Mouse (Mus musculus) right cerebral cortex, postnatal 25 days (tissue): ENCODE results near the gene Ercc4.

Experiments used
- DNase-seq: peaks from one replicate; pipeline ENCODE4 v3.0.0; 2022

The Ercc4 gene

DNA sequence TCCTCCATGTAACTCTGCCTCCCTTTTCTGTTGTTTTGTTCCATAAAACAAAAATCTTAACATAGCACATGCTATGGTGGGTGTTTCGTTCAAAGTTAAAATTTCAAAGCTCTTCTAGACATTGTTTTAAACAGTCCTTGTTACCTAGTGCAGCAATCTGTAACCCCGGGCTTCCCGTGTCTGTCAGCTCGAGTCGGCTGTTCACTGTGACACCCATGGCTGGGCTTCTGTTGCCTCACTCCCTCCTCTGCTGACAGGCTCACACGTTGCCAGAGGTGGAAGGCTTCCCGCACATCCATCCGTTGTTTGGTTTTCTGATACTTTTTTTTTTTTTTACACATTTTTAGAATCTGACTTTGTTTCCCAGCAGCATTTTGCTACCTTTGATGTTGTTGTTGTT is 40.5 kb downstream of the Ercc4 start:
- DNase-seq, result no peak

- no peak for DNase-seq
Measured at GRCm38 (mm10) chr16:13150790-13151189, 41.3 kb downstream of the Ercc4 start.

GRCm38 (mm10) chr16:13152475-13152874 is 43.0 kb downstream of the Ercc4 start:
- no peak for DNase-seq

- no peak for DNase-seq
Measured at GRCm38 (mm10) chr16:13153215-13153614, 43.7 kb downstream of the Ercc4 start.

- DNase-seq, result no peak
Measured at GRCm38 (mm10) chr16:13154352-13154751, 44.9 kb downstream of the Ercc4 start.

DNA sequence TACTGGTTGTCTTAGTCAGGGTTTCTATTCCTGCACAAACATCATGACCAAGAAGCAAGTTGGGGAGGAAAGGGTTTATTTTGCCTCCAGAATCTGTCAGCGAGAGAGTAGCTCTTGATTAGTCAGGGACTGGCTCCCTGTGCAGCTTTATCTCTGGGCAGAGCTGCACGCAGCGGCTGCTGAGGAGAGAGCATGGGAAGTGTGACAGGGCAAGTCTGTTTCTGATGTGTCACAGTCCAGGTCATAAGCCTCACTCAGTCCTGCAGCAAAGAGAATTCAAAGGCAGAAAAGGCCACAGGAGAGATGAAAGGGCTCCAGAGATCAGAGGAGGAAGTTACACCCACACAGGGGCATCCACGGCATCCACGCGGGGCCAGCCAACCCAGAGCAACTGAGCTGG is 47.8 kb downstream of the Ercc4 start:
- no peak for DNase-seq

DNA sequence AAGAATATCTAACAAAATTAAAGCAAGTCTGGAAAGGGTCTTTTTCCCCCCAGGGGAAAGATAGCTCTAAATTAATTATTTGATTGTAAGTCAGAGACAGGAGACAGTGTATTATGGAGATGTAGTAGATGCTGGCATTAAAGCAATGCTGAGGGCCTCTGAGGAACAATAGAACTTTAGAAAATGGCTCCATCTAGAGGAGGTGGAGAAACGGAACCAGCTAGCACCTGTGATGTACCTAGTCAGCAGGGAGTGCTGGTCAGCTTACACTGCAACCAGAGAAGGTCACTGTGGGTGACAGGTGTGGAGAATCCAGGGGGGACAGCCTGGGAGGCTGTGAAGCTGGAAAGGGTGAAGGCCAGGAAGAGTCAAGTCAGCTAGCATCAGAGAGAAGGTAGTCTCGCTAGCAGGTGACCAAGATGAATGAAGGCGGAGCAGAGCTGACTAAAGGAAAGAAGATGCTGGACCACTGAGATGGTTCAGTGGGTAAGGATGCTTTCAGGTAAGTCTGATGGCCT is 48.7 kb downstream of the Ercc4 start:
- DNase-seq, result no peak

- peak; percentile 73 for DNase-seq
Measured at GRCm38 (mm10) chr16:13158906-13159889, 49.7 kb downstream of the Ercc4 start.

DNA sequence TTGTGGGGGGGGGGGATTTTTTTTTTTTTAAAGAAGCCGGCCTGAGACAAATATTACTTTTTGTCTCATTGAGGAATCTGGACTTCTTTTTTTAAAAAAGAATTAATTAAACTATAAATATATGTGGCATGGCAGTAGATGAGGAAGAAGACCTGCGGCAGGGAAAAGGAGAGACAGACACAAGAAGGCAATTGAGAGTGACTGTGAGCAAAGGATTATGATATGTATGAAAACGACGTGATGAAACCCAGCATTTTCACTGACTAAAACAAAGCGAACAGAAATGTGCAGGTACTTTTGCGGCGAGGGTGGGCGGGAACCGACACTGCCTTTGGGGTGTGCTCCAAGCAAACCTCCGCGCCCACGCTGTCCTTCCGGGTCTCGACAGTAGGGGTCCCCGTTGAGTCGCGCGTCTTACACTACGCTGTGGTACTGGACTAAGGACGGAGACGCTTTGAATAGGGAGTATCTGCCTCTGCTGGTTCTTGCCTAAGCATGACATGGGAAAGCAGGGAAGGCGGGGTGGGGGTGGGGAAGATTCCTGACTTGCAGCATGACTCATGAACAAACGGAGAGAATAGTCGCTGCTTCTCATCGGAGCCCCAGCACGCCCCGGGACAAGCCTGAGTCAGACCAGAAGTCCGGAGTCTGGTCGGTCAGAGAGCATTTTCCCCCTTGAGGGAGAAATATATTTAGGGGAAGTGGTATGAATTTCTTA is 50.6 kb downstream of the Ercc4 start:
- DNase-seq, result peak; percentile 89

GRCm38 (mm10) chr16:13161516-13161915 is 52.0 kb downstream of the Ercc4 start:
- DNase-seq, result no peak

GRCm38 (mm10) chr16:13167731-13168130 is 58.2 kb downstream of the Ercc4 start:
- no peak for DNase-seq

GRCm38 (mm10) chr16:13173055-13173742 is 63.7 kb downstream of the Ercc4 start:
- DNase-seq, result no peak

DNA sequence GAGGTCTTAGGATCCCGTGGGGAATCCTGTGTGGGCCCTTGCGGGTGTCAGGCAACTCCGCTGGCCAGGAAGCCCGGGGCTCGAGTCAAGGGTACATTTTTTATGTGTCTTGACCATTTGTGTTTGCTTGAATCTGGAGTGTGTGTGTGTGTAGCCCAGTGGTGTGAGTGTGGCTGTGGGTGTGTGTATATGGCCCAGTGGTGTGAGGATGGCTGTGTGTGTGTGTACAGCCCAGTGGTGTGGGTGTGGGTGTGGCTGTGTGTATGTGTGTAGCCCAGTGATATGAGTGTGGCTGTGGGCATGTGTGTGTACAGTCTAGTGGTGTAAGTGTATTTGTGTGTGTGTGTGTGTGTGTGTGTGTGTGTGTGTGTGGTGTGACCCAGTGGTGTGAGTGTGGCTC is 73.0 kb downstream of the Ercc4 start:
- DNase-seq, result no peak

GRCm38 (mm10) chr16:13183182-13183742 is 73.8 kb downstream of the Ercc4 start:
- DNase-seq, result no peak

GRCm38 (mm10) chr16:13184381-13184780 is 74.9 kb downstream of the Ercc4 start:
- DNase-seq, result no peak

GRCm38 (mm10) chr16:13189430-13190107 is 80.1 kb downstream of the Ercc4 start:
- no peak for DNase-seq

- DNase-seq, result no peak
Measured at GRCm38 (mm10) chr16:13190471-13190870, 81.0 kb downstream of the Ercc4 start.

GRCm38 (mm10) chr16:13191166-13191565 is 81.7 kb downstream of the Ercc4 start:
- no peak for DNase-seq

- DNase-seq, result peak; percentile 51
Measured at GRCm38 (mm10) chr16:13193663-13194071, 84.2 kb downstream of the Ercc4 start.

GRCm38 (mm10) chr16:13194882-13195281 is 85.4 kb downstream of the Ercc4 start:
- peak; percentile 50 for DNase-seq

DNA sequence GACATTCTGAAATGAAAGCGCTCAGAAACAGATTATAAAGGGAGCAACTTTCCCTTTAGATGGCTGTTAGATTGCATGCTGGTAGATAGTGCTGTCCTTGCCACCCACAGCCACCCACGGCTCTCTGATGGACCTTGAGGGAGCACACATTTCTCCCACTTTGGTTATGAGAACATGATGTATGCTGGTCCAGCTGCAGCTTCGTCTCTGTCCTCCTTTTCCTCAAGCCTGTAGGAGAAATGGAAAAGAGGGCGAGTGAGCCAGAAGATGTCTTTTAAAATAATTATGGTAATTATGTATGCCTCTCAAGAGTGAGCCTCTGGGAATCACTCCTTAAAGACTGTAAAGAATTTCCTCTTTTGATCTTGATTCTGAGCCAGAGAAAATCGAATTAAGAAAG is 87.1 kb downstream of the Ercc4 start:
- peak; percentile 60 for DNase-seq

- DNase-seq, result peak; percentile 81
Measured at GRCm38 (mm10) chr16:13197293-13197692, 87.8 kb downstream of the Ercc4 start.
